ENCODE assay signal across 22 mouse cellular contexts in the genomic region with DNA sequence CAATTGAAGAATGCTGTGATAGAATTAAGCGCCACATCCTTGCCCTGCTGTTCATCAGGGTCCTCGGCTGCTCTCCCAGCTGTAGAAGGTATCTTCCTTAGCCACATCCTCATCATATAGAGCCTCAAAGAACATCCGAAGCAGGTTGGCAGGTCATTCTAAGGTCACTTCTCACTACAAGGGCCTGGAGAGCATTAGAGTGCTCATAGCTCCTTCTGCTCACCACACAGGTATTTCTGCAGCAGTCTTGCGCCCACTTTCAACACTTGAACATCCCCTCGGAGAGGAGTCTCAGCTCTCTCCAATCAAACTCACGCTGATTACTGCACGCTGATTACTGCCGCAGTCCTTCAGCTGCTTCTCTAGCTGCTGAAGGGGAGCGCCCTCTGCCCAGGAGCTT. TPM values are rescaled to one million over a fixed set of nuclear protein-coding genes. Genes with fewer than 3 reads are reported as not detected.
A peak's percentile ranks its signal among the peaks of the same experiment; 100 is the strongest.
DNase-seq lines count a peak whose midpoint lies in the region; ATAC-seq and TF ChIP-seq lines count a peak whose summit lies in the region.
"Had no signal": no experiment of that assay in that cellular context is flagged by ENCODE, and none has a peak within 500 bp of the region (broad histone marks: within the 10 kb centered on the region; RNA-seq: fewer than 3 reads in every experiment).

No protein-coding gene starts in this region.

- no peak overlapping the region for H3K9ac ChIP-seq in lung, postnatal 0 days (replicated peaks; ENCODE audit: low read depth)

- no peak for TF ChIP-seq EP300 in lung, postnatal 0 days (IDR thresholded peaks at IDR 0.05)

- H3K36me3 ChIP-seq in lung, postnatal 0 days (ENCODE audit: insufficient read depth, low read length): no peaks in the 10 kb centered on the region
- no peaks in the 10 kb centered on the region for H3K36me3 ChIP-seq in E14TG2a.4 (ENCODE audit: insufficient read depth, low read length)
- H3K36me3 ChIP-seq: G1E had no signal

- H3K27ac ChIP-seq in lung, postnatal 0 days (ENCODE audit: low read length): no peak overlapping the region

- ATAC-seq in lung, postnatal 0 days: peak; percentile 64
- ATAC-seq: activated CD4-positive, CD25-positive, alpha-beta regulatory T cell, adult 4 months; CD4-positive, CD25-positive, alpha-beta regulatory T cell, adult 4 months; Patski had no signal

- DNase-seq in heart, adult 11 months: peak; percentile 66
- no peak for DNase-seq in heart, adult 8-10 months (ENCODE audit: low spot score)
- peak; percentile 22 for DNase-seq in lung, postnatal 0 days (ENCODE audit: low spot score)
- no peak for DNase-seq in lung, postnatal 4 days
- DNase-seq in right cerebral cortex, postnatal 4 days: no peak
- DNase-seq: adrenal gland, adult 2 months; adrenal gland, adult 8-10 months; adrenal gland, postnatal 10 days; adrenal gland, postnatal 14 days; adrenal gland, postnatal 25 days; adrenal gland, postnatal 36 days; B cell, adult 2 months; cerebellum, adult 11 months; cerebellum, adult 11-12 months; cerebellum, adult 18-20 months; cerebellum, adult 2 months had no signal

- 60% methylated on average over 9 of the region's 9 CpGs for WGBS in lung, postnatal 0 days

- no peaks in the 10 kb centered on the region for H3K4me1 ChIP-seq in lung, postnatal 0 days (ENCODE audit: insufficient read depth, low read depth, low read length)
- peaks cover 17% of the 10 kb centered on the region for H3K4me1 ChIP-seq in E14TG2a.4 (replicated peaks; ENCODE audit: low read depth, low read length)

- H3K4me2 ChIP-seq in lung, postnatal 0 days (replicated peaks; ENCODE audit: low read depth, low read length): no peak overlapping the region

- no peak for TF ChIP-seq CTCF in lung, postnatal 0 days (IDR thresholded peaks at IDR 0.05)
- no peak for TF ChIP-seq CTCF in E14TG2a.4 (conservative IDR thresholded peaks at IDR 0.05; ENCODE audit: low read length)

- H3K27me3 ChIP-seq in lung, postnatal 0 days (replicated peaks; ENCODE audit: insufficient read depth, low read length): no peaks in the 10 kb centered on the region
- peaks cover 20% of the 10 kb centered on the region for H3K27me3 ChIP-seq in E14TG2a.4 (ENCODE audit: insufficient read depth, low read length)

- H3K4me3 ChIP-seq in lung, postnatal 0 days (ENCODE audit: low read depth, low read length): no peak overlapping the region
- 0 out of 2 replicates have a peak overlapping the region, but pooled peaks have one; percentile 14 for H3K4me3 ChIP-seq in E14TG2a.4 (replicated peaks; ENCODE audit: low read length)

- no peaks in the 10 kb centered on the region for H3K9me3 ChIP-seq in lung, postnatal 0 days (ENCODE audit: low read length)
- H3K9me3 ChIP-seq in E14TG2a.4 (ENCODE audit: low read length): no peaks in the 10 kb centered on the region
- H3K9me3 ChIP-seq: G1E had no signal

RNA-seq across cellular contexts. Expression of a gene that starts 6.9 kb away (rescaled TPM):
- 1 to 10 TPM in 1 of 4 experiments, under 1 TPM in 3; 0.24 to 1.1 (median 0.66) TPM for total RNA-seq in heart, adult 8-10 months (2022)
- polyA plus RNA-seq in lung, postnatal 0 days (2015; fragmentation: Nextera tagmentation; extraction: Ambion mirVana): 71.0 and 76.9 TPM in 2 replicates
- polyA plus RNA-seq: G1E had no signal

RNA-seq across cellular contexts. Expression of a gene that starts 57.3 kb away (rescaled TPM):
- under 1 TPM; 0.37 to 0.90 (median 0.63) TPM for total RNA-seq in heart, adult 8-10 months (2022)
- polyA plus RNA-seq in lung, postnatal 0 days (2015; fragmentation: Nextera tagmentation; extraction: Ambion mirVana): 11.5 and 11.8 TPM in 2 replicates
- total RNA-seq: MEL had no signal

Comparison
In these comparisons a context has a peak if more than half of its experiments do, and no peak if none do; other contexts are left out.
1. DNase-seq: peak in heart, adult 11 months (single experiment) and lung, postnatal 0 days (single experiment); none in heart, adult 8-10 months (single experiment), lung, postnatal 4 days (0 of 2) and right cerebral cortex, postnatal 4 days (single experiment).